Mouse (Mus musculus): ENCODE data around the gene Kcnh2. TPM values are rescaled to one million over a fixed set of nuclear protein-coding genes. Genes with fewer than 3 reads are reported as not detected.
A peak's percentile ranks its signal among the peaks of the same experiment; 100 is the strongest.

The Kcnh2 gene
- polyA plus RNA-seq, 1 experiment = 26.3 TPM

- no peak for TF ChIP-seq POLR2A (IDR thresholded peaks at IDR 0.05; ENCODE audit: low read depth, low read length)
- no peak for TF ChIP-seq CTCF (IDR thresholded peaks at IDR 0.05; ENCODE audit: extremely low read depth, insufficient read length, insufficient replicate concordance, low read depth, low read length)
- no peaks in the 10 kb centered on the region for H3K27me3 ChIP-seq (ENCODE audit: control insufficient read depth, insufficient read depth, low read length)
- peak overlapping the region; percentile 42; the same call in 1 of the 2 replicates for H3K4me3 ChIP-seq (ENCODE audit: low read depth, low read length)
- no peaks in the 10 kb centered on the region for H3K4me1 ChIP-seq (ENCODE audit: control insufficient read depth, insufficient read depth, insufficient read length, low read length)
- 38% methylated on average over 6 of the region's 6 CpGs for WGBS
- H3K36me3 ChIP-seq (ENCODE audit: control insufficient read depth, insufficient read depth, low read length) = no peaks in the 10 kb centered on the region
- H3K27ac ChIP-seq (ENCODE audit: insufficient read depth, low read depth, low read length) = no peak overlapping the region
Measured at GRCm38 (mm10) chr5:24320467-24320813, 31.0 kb downstream of the Kcnh2 start.

GRCm38 (mm10) chr5:24319776-24320466, 31.5 kb downstream of the Kcnh2 start:
- Histone ChIP-seq H3K27ac (ENCODE audit: insufficient read depth, low read depth, low read length) (no peak overlapping the region), H3K4me3 (ENCODE audit: low read depth, low read length) (peak overlapping the region; percentile 42), H3K27me3 (ENCODE audit: control insufficient read depth, insufficient read depth, low read length) (no peaks in the 10 kb centered on the region), H3K36me3 (ENCODE audit: control insufficient read depth, insufficient read depth, low read length) (no peaks in the 10 kb centered on the region), H3K4me1 (ENCODE audit: control insufficient read depth, insufficient read depth, insufficient read length, low read length) (no peaks in the 10 kb centered on the region)
- 22% methylated on average over 13 of the region's 13 CpGs for WGBS
- TF ChIP-seq CTCF (IDR thresholded peaks at IDR 0.05; ENCODE audit: extremely low read depth, insufficient read length, insufficient replicate concordance, low read depth, low read length) (no peak), POLR2A (IDR thresholded peaks at IDR 0.05; ENCODE audit: low read depth, low read length) (no peak)

- Histone ChIP-seq H3K27ac (ENCODE audit: insufficient read depth, low read depth, low read length) (no peak overlapping the region), H3K4me1 (ENCODE audit: control insufficient read depth, insufficient read depth, insufficient read length, low read length) (no peaks in the 10 kb centered on the region), H3K36me3 (ENCODE audit: control insufficient read depth, insufficient read depth, low read length) (no peaks in the 10 kb centered on the region), H3K27me3 (ENCODE audit: control insufficient read depth, insufficient read depth, low read length) (no peaks in the 10 kb centered on the region), H3K4me3 (ENCODE audit: low read depth, low read length) (no peak overlapping the region)
- WGBS = 91% methylated on average over 2 of the region's 2 CpGs
- TF ChIP-seq CTCF (IDR thresholded peaks at IDR 0.05; ENCODE audit: extremely low read depth, insufficient read length, insufficient replicate concordance, low read depth, low read length) = no peak
Measured at GRCm38 (mm10) chr5:24309223-24309622, 42.2 kb downstream of the Kcnh2 start.

- H3K27me3 ChIP-seq (ENCODE audit: control insufficient read depth, insufficient read depth, low read length) = no peaks in the 10 kb centered on the region
- H3K4me3 ChIP-seq (ENCODE audit: low read depth, low read length) = no peak overlapping the region
- H3K36me3 ChIP-seq (ENCODE audit: control insufficient read depth, insufficient read depth, low read length) = no peaks in the 10 kb centered on the region
- no peak overlapping the region for H3K27ac ChIP-seq (ENCODE audit: insufficient read depth, low read depth, low read length)
- no peaks in the 10 kb centered on the region for H3K4me1 ChIP-seq (ENCODE audit: control insufficient read depth, insufficient read depth, insufficient read length, low read length)
- WGBS = 77% methylated on average over 7 of the region's 7 CpGs
- TF ChIP-seq CTCF (IDR thresholded peaks at IDR 0.05; ENCODE audit: extremely low read depth, insufficient read length, insufficient replicate concordance, low read depth, low read length) (no peak), POLR2A (IDR thresholded peaks at IDR 0.05; ENCODE audit: low read depth, low read length) (no peak)
Measured at GRCm38 (mm10) chr5:24308621-24309020, 42.8 kb downstream of the Kcnh2 start.

GRCm38 (mm10) chr5:24307118-24307777, 44.2 kb downstream of the Kcnh2 start:
- Histone ChIP-seq H3K27ac (ENCODE audit: insufficient read depth, low read depth, low read length) (no peak overlapping the region), H3K4me1 (ENCODE audit: control insufficient read depth, insufficient read depth, insufficient read length, low read length) (no peaks in the 10 kb centered on the region), H3K27me3 (ENCODE audit: control insufficient read depth, insufficient read depth, low read length) (no peaks in the 10 kb centered on the region), H3K4me3 (ENCODE audit: low read depth, low read length) (no peak overlapping the region), H3K36me3 (ENCODE audit: control insufficient read depth, insufficient read depth, low read length) (no peaks in the 10 kb centered on the region)
- WGBS = 60% methylated on average over 5 of the region's 5 CpGs
- TF ChIP-seq CTCF (IDR thresholded peaks at IDR 0.05; ENCODE audit: extremely low read depth, insufficient read length, insufficient replicate concordance, low read depth, low read length) (no peak), POLR2A (IDR thresholded peaks at IDR 0.05; ENCODE audit: low read depth, low read length) (no peak)

GRCm38 (mm10) chr5:24303199-24303598, 48.2 kb downstream of the Kcnh2 start:
- no peak overlapping the region for H3K27ac ChIP-seq (ENCODE audit: insufficient read depth, low read depth, low read length)
- no peaks in the 10 kb centered on the region for H3K27me3 ChIP-seq (ENCODE audit: control insufficient read depth, insufficient read depth, low read length)
- no peaks in the 10 kb centered on the region for H3K4me1 ChIP-seq (ENCODE audit: control insufficient read depth, insufficient read depth, insufficient read length, low read length)
- no peak overlapping the region for H3K4me3 ChIP-seq (ENCODE audit: low read depth, low read length)
- no peak for TF ChIP-seq POLR2A (IDR thresholded peaks at IDR 0.05; ENCODE audit: low read depth, low read length)
- TF ChIP-seq CTCF (IDR thresholded peaks at IDR 0.05; ENCODE audit: extremely low read depth, insufficient read length, insufficient replicate concordance, low read depth, low read length) = peak; percentile 64; the same call in 1 of the 2 replicates
- 38% methylated on average over 3 of the region's 3 CpGs for WGBS
- no peaks in the 10 kb centered on the region for H3K36me3 ChIP-seq (ENCODE audit: control insufficient read depth, insufficient read depth, low read length)

- Histone ChIP-seq H3K27ac (ENCODE audit: insufficient read depth, low read depth, low read length) (no peak overlapping the region), H3K27me3 (ENCODE audit: control insufficient read depth, insufficient read depth, low read length) (no peaks in the 10 kb centered on the region), H3K4me1 (ENCODE audit: control insufficient read depth, insufficient read depth, insufficient read length, low read length) (no peaks in the 10 kb centered on the region), H3K36me3 (ENCODE audit: control insufficient read depth, insufficient read depth, low read length) (no peaks in the 10 kb centered on the region), H3K4me3 (ENCODE audit: low read depth, low read length) (no peak overlapping the region)
- WGBS = 38% methylated on average over 5 of the region's 5 CpGs
- TF ChIP-seq POLR2A (IDR thresholded peaks at IDR 0.05; ENCODE audit: low read depth, low read length) = no peak
- TF ChIP-seq CTCF (IDR thresholded peaks at IDR 0.05; ENCODE audit: extremely low read depth, insufficient read length, insufficient replicate concordance, low read depth, low read length) = no peak
Measured at GRCm38 (mm10) chr5:24299845-24300589, 51.4 kb downstream of the Kcnh2 start.

All from small intestine, adult 2 months (tissue).